Comparison of ENCODE assay signal across 8 mouse cellular contexts in the genomic region with DNA sequence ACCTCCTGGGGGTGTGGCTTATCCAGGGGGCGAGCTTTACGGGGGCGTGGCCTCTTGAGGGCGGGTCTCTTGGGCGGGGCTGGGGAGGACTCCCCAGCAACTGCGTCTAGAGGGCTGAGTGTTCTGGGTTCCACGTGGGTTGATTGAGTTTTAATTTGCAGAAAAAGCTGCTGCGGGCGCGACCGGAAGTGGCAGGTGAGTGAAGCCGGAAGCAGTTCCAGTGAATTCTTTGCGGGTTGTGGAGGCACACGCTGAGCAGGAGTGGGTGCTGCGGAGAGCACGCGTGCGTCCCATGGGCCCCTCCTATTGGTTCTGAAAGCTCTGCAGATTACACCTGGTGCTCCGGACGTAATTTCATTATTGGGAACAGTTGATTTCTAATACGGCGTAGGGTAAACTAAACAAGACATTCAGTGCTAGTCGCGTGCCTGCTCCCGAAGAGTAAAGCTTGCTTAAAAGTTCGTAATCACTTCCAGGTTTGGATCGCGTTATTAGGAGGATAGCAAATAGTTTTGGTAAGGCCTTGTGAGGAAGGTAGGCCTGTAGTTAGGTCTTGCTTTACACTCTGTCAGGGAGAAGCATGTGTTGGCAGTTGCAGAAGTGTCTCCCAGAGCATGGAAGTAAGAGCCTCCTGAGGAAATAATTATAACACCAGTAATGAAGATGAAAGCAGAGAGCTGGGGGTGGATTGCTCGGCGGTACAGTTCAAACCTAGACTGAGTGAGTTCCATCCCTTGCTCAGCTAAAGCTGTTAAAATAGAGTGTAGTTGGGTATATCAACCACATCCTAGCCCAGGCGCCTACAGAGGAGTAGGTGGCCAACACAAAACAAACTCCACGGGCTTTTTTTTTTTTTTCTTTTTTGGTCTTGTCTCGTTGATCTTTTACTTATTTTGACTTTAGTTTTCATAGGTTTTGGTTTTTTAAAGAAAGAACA. TPM values are rescaled to one million over a fixed set of nuclear protein-coding genes. Genes with fewer than 3 reads are reported as not detected.
A peak's percentile ranks its signal among the peaks of the same experiment; 100 is the strongest.
DNase-seq lines count a peak whose midpoint lies in the region; ATAC-seq and TF ChIP-seq lines count a peak whose summit lies in the region.

No protein-coding gene starts in this region.

- H3K4me3 ChIP-seq in ES-E14 (ENCODE audit: insufficient read depth in 1 of 2, low read depth in 1 of 2, low read length in 2 of 2, poor library complexity in 1 of 2, severe bottlenecking in 1 of 2) = peak overlapping the region; percentile 68 to 76
- H3K4me3 ChIP-seq in forebrain, embryonic 12.5 days (replicated peaks) = peak overlapping the region; percentile 51
- peak overlapping the region; percentile 57 for H3K4me3 ChIP-seq in heart, postnatal 0 days (ENCODE audit: low read depth, low read length)
- peak overlapping the region; percentile 68 for H3K4me3 ChIP-seq in liver, embryonic 16.5 days (ENCODE audit: low read depth, low read length)
- peak overlapping the region; percentile 54 for H3K4me3 ChIP-seq in neural tube, embryonic 13.5 days

- peaks cover 10% of the 10 kb centered on the region for H3K36me3 ChIP-seq in ES-E14 (ENCODE audit: control insufficient read depth, insufficient read depth, low read length, poor library complexity, severe bottlenecking)
- H3K36me3 ChIP-seq in forebrain, embryonic 12.5 days (replicated peaks) = peaks cover 23% of the 10 kb centered on the region
- peaks cover 28% of the 10 kb centered on the region for H3K36me3 ChIP-seq in heart, postnatal 0 days (replicated peaks; ENCODE audit: control insufficient read depth, insufficient read depth, low read length)
- H3K36me3 ChIP-seq in liver, embryonic 16.5 days (ENCODE audit: control insufficient read depth, insufficient read depth) = peaks cover 13% of the 10 kb centered on the region
- H3K36me3 ChIP-seq in neural tube, embryonic 13.5 days = peaks cover 26% of the 10 kb centered on the region

- no peaks in the 10 kb centered on the region for H3K9me3 ChIP-seq in ES-E14 (ENCODE audit: control insufficient read depth, insufficient read depth, low read depth, low read length)
- H3K9me3 ChIP-seq in forebrain, embryonic 12.5 days = no peaks in the 10 kb centered on the region
- H3K9me3 ChIP-seq in heart, postnatal 0 days (replicated peaks; ENCODE audit: control insufficient read depth, low read length) = no peaks in the 10 kb centered on the region
- peaks cover 3% of the 10 kb centered on the region; the same call in 1 of the 2 replicates for H3K9me3 ChIP-seq in liver, embryonic 16.5 days (replicated peaks; ENCODE audit: control insufficient read depth, low read length)
- peaks cover 10% of the 10 kb centered on the region; the same call in 1 of the 2 replicates for H3K9me3 ChIP-seq in neural tube, embryonic 13.5 days

- H3K4me2 ChIP-seq in forebrain, embryonic 12.5 days = peak overlapping the region; percentile 73
- peak overlapping the region; percentile 77 for H3K4me2 ChIP-seq in heart, postnatal 0 days (ENCODE audit: low read depth, low read length)
- peak overlapping the region; percentile 84 for H3K4me2 ChIP-seq in liver, embryonic 16.5 days (ENCODE audit: low read depth, low read length)
- H3K4me2 ChIP-seq in neural tube, embryonic 13.5 days = peak overlapping the region; percentile 78

- no peak for TF ChIP-seq CTCF in heart, postnatal 0 days (IDR thresholded peaks at IDR 0.05; ENCODE audit: low read depth)

- peaks cover 0 to 3% of the 10 kb centered on the region in 2 experiments; a peak in 1 of 4 replicates for H3K4me1 ChIP-seq in ES-E14 (ENCODE audit: control insufficient read depth in 2 of 2, insufficient read depth in 2 of 2, low read length in 2 of 2, poor library complexity in 1 of 2)
- peaks cover 12% of the 10 kb centered on the region for H3K4me1 ChIP-seq in forebrain, embryonic 12.5 days
- H3K4me1 ChIP-seq in heart, postnatal 0 days (ENCODE audit: control insufficient read depth, insufficient read depth) = peaks cover 9% of the 10 kb centered on the region
- peaks cover 12% of the 10 kb centered on the region for H3K4me1 ChIP-seq in liver, embryonic 16.5 days (ENCODE audit: control insufficient read depth, low read depth, low read length)
- peaks cover 15% of the 10 kb centered on the region for H3K4me1 ChIP-seq in neural tube, embryonic 13.5 days (replicated peaks)

- DNase-seq in ES-E14 (ENCODE audit: low read depth, low spot score) = peak; percentile 77
- DNase-seq in heart, postnatal 0 days (ENCODE audit: low spot score) = peak; percentile 85
- peak; percentile 89 to 91 for DNase-seq in kidney, postnatal 4 days
- peak; percentile 89 for DNase-seq in telencephalon, adult 2 months (ENCODE audit: low read depth, low spot score)

- peaks cover 10% of the 10 kb centered on the region; the same call in 1 of the 2 replicates for H3K27me3 ChIP-seq in forebrain, embryonic 12.5 days
- no peaks in the 10 kb centered on the region for H3K27me3 ChIP-seq in heart, postnatal 0 days (ENCODE audit: control insufficient read depth, insufficient read depth, low read length)
- no peaks in the 10 kb centered on the region for H3K27me3 ChIP-seq in liver, embryonic 16.5 days (ENCODE audit: control insufficient read depth, insufficient read depth, low read depth, low read length)
- peaks cover 14% of the 10 kb centered on the region for H3K27me3 ChIP-seq in neural tube, embryonic 13.5 days

- peak; percentile 86 for ATAC-seq in cerebellum, adult (ENCODE audit: insufficient number of reproducible peaks, low FRiP score, low TSS enrichment)
- peak; percentile 90 for ATAC-seq in forebrain, embryonic 12.5 days (ENCODE audit: low FRiP score)
- ATAC-seq in heart, postnatal 0 days (ENCODE audit: insufficient read depth, low read depth) = peak; percentile 91
- peak; percentile 88 for ATAC-seq in liver, embryonic 16.5 days (ENCODE audit: low read depth)
- ATAC-seq in neural tube, embryonic 13.5 days (ENCODE audit: low read depth) = peak; percentile 87

- no peak overlapping the region for H3K27ac ChIP-seq in ES-E14 (ENCODE audit: insufficient read depth, low read depth, low read length, poor library complexity, severe bottlenecking)
- H3K27ac ChIP-seq in forebrain, embryonic 12.5 days = peak overlapping the region; percentile 37
- peak overlapping the region; percentile 87 for H3K27ac ChIP-seq in heart, postnatal 0 days (ENCODE audit: low read depth)
- H3K27ac ChIP-seq in liver, embryonic 16.5 days (ENCODE audit: low read length) = peak overlapping the region; percentile 79
- peak overlapping the region; percentile 59 for H3K27ac ChIP-seq in neural tube, embryonic 13.5 days (replicated peaks)

- whole genome bisulfite sequencing in forebrain, embryonic 12.5 days = 6% methylated on average over 33 of the region's 33 CpGs
- WGBS in heart, postnatal 0 days = 6% methylated on average over 33 of the region's 33 CpGs
- WGBS in liver, embryonic 16.5 days (ENCODE audit: insufficient replicate concordance) = 2% methylated on average over 33 of the region's 33 CpGs
- WGBS in neural tube, embryonic 13.5 days = 7% methylated on average over 33 of the region's 33 CpGs

- no peak for TF ChIP-seq EP300 in heart, postnatal 0 days (IDR thresholded peaks at IDR 0.05; ENCODE audit: low read depth)

- H3K9ac ChIP-seq in ES-E14 (ENCODE audit: insufficient read depth, low read depth, low read length, poor library complexity, severe bottlenecking) = peak overlapping the region; percentile 60
- H3K9ac ChIP-seq in forebrain, embryonic 12.5 days = peak overlapping the region; percentile 50
- H3K9ac ChIP-seq in heart, postnatal 0 days (replicated peaks; ENCODE audit: low read depth, low read length) = peak overlapping the region; percentile 44; the same call in 1 of the 2 replicates
- peak overlapping the region; percentile 59 for H3K9ac ChIP-seq in liver, embryonic 16.5 days (ENCODE audit: low read depth, low read length)
- peak overlapping the region; percentile 66 for H3K9ac ChIP-seq in neural tube, embryonic 13.5 days

- in situ Hi-C loops in ES-E14 (cut with MboI; ENCODE audit: low sequenced_read_pairs in 2 of 2, unreplicated experiment in 2 of 2) = loop anchor here in 1 of 2 experiments (25.0 kb wide), 1 partner anchor 185 kb away; no protein-coding TSS in a partner anchor

RNA-seq across cellular contexts. Expression of a gene that starts 0.9 kb away (rescaled TPM):
- total RNA-seq in ES-E14 (2012; rRNA removed) = 6.0 and 6.1 TPM in 2 replicates
- polyA plus RNA-seq in forebrain, embryonic 12.5 days (2016; fragmentation: Nextera tagmentation; extraction: Ambion mirVana) = 7.9 and 9.3 TPM in 2 replicates
- 6.9 and 8.9 TPM in 2 replicates for total RNA-seq in heart, postnatal 0 days (2014; rRNA removed; ENCODE audit: low replicate concordance)
- polyA plus RNA-seq in heart, postnatal 0 days (2015; fragmentation: Nextera tagmentation; extraction: Ambion mirVana) = 10.4 and 12.0 TPM in 2 replicates
- polyA plus RNA-seq in liver, embryonic 16.5 days (2015; fragmentation: Nextera tagmentation; extraction: Ambion mirVana) = 3.9 and 4.2 TPM in 2 replicates
- 6.9 and 8.7 TPM in 2 replicates for polyA plus RNA-seq in neural tube, embryonic 13.5 days (2015; fragmentation: Nextera tagmentation; extraction: Ambion mirVana)

RNA-seq across cellular contexts. Expression of a gene that starts 6.2 kb away (rescaled TPM):
- 1.7 and 2.6 TPM in 2 replicates for total RNA-seq in ES-E14 (2012; rRNA removed)
- polyA plus RNA-seq in forebrain, embryonic 12.5 days (2016; fragmentation: Nextera tagmentation; extraction: Ambion mirVana) = 18.3 and 20.2 TPM in 2 replicates
- total RNA-seq in heart, postnatal 0 days (2014; rRNA removed; ENCODE audit: low replicate concordance) = 1.5 and 3.7 TPM in 2 replicates
- 3.1 and 3.6 TPM in 2 replicates for polyA plus RNA-seq in heart, postnatal 0 days (2015; fragmentation: Nextera tagmentation; extraction: Ambion mirVana)
- 1.1 and 1.4 TPM in 2 replicates for polyA plus RNA-seq in liver, embryonic 16.5 days (2015; fragmentation: Nextera tagmentation; extraction: Ambion mirVana)
- polyA plus RNA-seq in neural tube, embryonic 13.5 days (2015; fragmentation: Nextera tagmentation; extraction: Ambion mirVana) = 19.1 and 20.6 TPM in 2 replicates

RNA-seq across cellular contexts. Expression of a gene that starts 17.8 kb away (rescaled TPM):
- 17.7 and 21.0 TPM in 2 replicates for total RNA-seq in ES-E14 (2012; rRNA removed)
- 22.1 and 23.1 TPM in 2 replicates for polyA plus RNA-seq in forebrain, embryonic 12.5 days (2016; fragmentation: Nextera tagmentation; extraction: Ambion mirVana)
- 0.34 and 1.3 TPM in 2 replicates for total RNA-seq in heart, postnatal 0 days (2014; rRNA removed; ENCODE audit: low replicate concordance)
- polyA plus RNA-seq in heart, postnatal 0 days (2015; fragmentation: Nextera tagmentation; extraction: Ambion mirVana) = 8.6 and 9.0 TPM in 2 replicates
- 10.3 and 11.1 TPM in 2 replicates for polyA plus RNA-seq in liver, embryonic 16.5 days (2015; fragmentation: Nextera tagmentation; extraction: Ambion mirVana)
- polyA plus RNA-seq in neural tube, embryonic 13.5 days (2015; fragmentation: Nextera tagmentation; extraction: Ambion mirVana) = 16.0 and 17.1 TPM in 2 replicates

RNA-seq across cellular contexts. Expression of a gene that starts 17.9 kb away (rescaled TPM):
- total RNA-seq in ES-E14 (2012; rRNA removed) = 97.0 and 127 TPM in 2 replicates
- polyA plus RNA-seq in forebrain, embryonic 12.5 days (2016; fragmentation: Nextera tagmentation; extraction: Ambion mirVana) = 213 and 215 TPM in 2 replicates
- total RNA-seq in heart, postnatal 0 days (2014; rRNA removed; ENCODE audit: low replicate concordance) = 156 and 175 TPM in 2 replicates
- polyA plus RNA-seq in heart, postnatal 0 days (2015; fragmentation: Nextera tagmentation; extraction: Ambion mirVana) = 478 and 500 TPM in 2 replicates
- 130 and 141 TPM in 2 replicates for polyA plus RNA-seq in liver, embryonic 16.5 days (2015; fragmentation: Nextera tagmentation; extraction: Ambion mirVana)
- 260 and 271 TPM in 2 replicates for polyA plus RNA-seq in neural tube, embryonic 13.5 days (2015; fragmentation: Nextera tagmentation; extraction: Ambion mirVana)

RNA-seq across cellular contexts. Expression of a gene that starts 43.9 kb away (rescaled TPM):
- not detected in 2 replicates for total RNA-seq in ES-E14 (2012; rRNA removed)
- not detected in 2 replicates for polyA plus RNA-seq in forebrain, embryonic 12.5 days (2016; fragmentation: Nextera tagmentation; extraction: Ambion mirVana)
- not detected in 2 replicates for total RNA-seq in heart, postnatal 0 days (2014; rRNA removed; ENCODE audit: low replicate concordance)
- not detected in 2 replicates for polyA plus RNA-seq in heart, postnatal 0 days (2015; fragmentation: Nextera tagmentation; extraction: Ambion mirVana)
- not detected in 2 replicates for polyA plus RNA-seq in liver, embryonic 16.5 days (2015; fragmentation: Nextera tagmentation; extraction: Ambion mirVana)
- polyA plus RNA-seq in neural tube, embryonic 13.5 days (2015; fragmentation: Nextera tagmentation; extraction: Ambion mirVana) = not detected in 2 replicates
